Mouse (Mus musculus): Measurements from ENCODE around the gene Krtap16-3. TPM values are rescaled to one million over a fixed set of nuclear protein-coding genes. Genes with fewer than 3 reads are reported as not detected.

Krtap16-3 gene
- total RNA-seq (2021) = not detected
- long read RNA-seq = 0 reads

DNA sequence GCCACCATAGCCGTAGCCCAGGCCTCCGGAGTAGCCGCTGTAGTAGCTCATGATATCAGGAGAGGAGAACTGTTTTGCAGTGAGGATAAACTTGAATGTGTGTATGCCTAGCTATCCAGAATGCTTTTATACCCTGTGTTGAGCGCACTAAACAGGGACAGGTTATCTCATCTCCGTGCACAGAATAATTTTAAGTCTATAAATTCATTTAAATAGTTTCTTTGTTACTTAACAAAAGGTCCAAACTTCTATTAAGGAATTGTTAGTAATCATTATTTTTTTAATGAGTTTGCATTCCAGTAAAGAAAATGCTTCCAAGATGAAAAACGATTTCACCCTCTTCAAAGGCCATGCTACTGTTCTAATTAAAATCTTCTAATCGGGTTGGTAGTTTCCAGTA lies at the start of gene Krtap16-3:
Gene Krtap16-3 (minus strand): TSS at position 101 of the 400 bp plus-strand sequence.
- no peak for DNase-seq (ENCODE audit: low spot score in 2 of 2)

GRCm38 (mm10) chr16:89010659-89011058 lies 48.0 kb upstream of the Krtap16-3 start, which contains the start of gene Krtap22-2:
TSS of gene Krtap22-2 (minus strand) at chr16:89010759.
- DNase-seq (ENCODE audit: low spot score in 2 of 2) = no peak

- DNase-seq (ENCODE audit: low spot score in 2 of 2) = peak in 1 of 2 experiments; percentile 5
Measured at GRCm38 (mm10) chr16:88941106-88941505, 21.6 kb downstream of the Krtap16-3 start.

DNA sequence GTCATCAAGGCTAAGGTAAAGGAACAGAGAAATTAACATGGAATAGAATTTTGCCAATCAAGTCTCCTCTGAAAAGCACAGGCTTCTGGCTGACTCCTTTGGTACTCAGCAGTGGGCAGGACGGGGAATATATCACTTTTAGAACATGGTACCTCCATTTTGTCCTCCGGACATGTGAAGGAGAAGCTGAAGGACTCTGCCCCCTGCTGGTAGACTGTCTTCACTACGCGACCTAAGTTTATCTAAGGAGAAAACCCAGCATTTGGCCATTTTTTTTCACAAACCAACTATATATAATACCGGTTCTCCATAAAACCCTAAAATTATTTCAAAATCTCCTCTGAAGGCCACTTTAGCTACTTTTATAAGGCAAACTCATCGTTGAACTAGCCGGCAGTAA lies 24.4 kb downstream of the Krtap16-3 start:
- no peak for DNase-seq (ENCODE audit: low spot score in 2 of 2)

DNA sequence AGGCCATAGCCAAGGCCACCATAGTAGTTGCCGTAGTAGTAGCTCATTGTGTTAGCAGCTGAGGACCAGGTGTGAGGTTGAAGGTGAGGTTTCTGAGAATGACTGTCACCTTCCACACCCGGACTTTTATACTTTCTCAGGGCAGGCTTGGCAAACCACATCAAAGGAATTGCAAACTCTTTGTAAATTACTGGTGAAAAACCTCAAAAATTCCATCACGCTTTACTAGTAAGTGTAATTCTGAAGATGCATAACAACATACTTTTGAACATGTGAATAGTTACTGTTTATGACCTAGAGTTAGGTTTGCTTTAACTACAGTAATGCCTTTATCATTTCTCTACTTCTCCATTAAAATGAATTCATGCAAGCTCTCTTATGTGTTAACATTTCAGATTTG lies 30.5 kb downstream of the Krtap16-3 start, which contains the start of gene Krtap19-9b:
Gene Krtap19-9b (minus strand): TSS at position 101 of the 400 bp plus-strand sequence.
- no peak for DNase-seq (ENCODE audit: low spot score in 2 of 2)

Other genes with a start within 250 kb of the Krtap16-3 start
- gene Krtap13-1, start 234.0 kb downstream of the Krtap16-3 start, total RNA-seq (2021) = not detected
- gene Krtap13, start 211.2 kb downstream of the Krtap16-3 start, total RNA-seq (2021) = not detected
- gene 2310034C09Rik, start 204.0 kb downstream of the Krtap16-3 start, total RNA-seq (2021) = not detected
- gene 2310057N15Rik, start 188.7 kb downstream of the Krtap16-3 start, total RNA-seq (2021) = not detected
- gene Gm5965, start 185.0 kb downstream of the Krtap16-3 start, total RNA-seq (2021) = not detected
- gene Gm20741, start 150.7 kb downstream of the Krtap16-3 start, total RNA-seq (2021) = not detected
- gene Krtap15, start 142.7 kb downstream of the Krtap16-3 start, total RNA-seq (2021) = not detected
- not detected for gene Krtap14, start 136.7 kb downstream of the Krtap16-3 start, total RNA-seq (2021)
- not detected for gene Krtap19-1, start 93.5 kb downstream of the Krtap16-3 start, total RNA-seq (2021)
- not detected for gene Krtap19-2, start 88.6 kb downstream of the Krtap16-3 start, total RNA-seq (2021)
- gene Krtap19-3, start 84.8 kb downstream of the Krtap16-3 start, total RNA-seq (2021) = not detected
- not detected for gene Krtap19-4, start 77.8 kb downstream of the Krtap16-3 start, total RNA-seq (2021)
- gene Krtap19-5, start 66.4 kb downstream of the Krtap16-3 start, total RNA-seq (2021) = not detected
- gene Krtap19-9b, start 30.6 kb downstream of the Krtap16-3 start, total RNA-seq (2021) = not detected
- not detected for gene Krtap22-2, start 47.9 kb upstream of the Krtap16-3 start, total RNA-seq (2021)
- gene Gm10229, start 52.4 kb upstream of the Krtap16-3 start, total RNA-seq (2021) = not detected
- gene Krtap6-1, start 68.8 kb upstream of the Krtap16-3 start, total RNA-seq (2021) = not detected
- not detected for gene Gm10228, start 78.6 kb upstream of the Krtap16-3 start, total RNA-seq (2021)
- not detected for gene Krtap6-5, start 85.0 kb upstream of the Krtap16-3 start, total RNA-seq (2021)
- not detected for gene 1110025L11Rik, start 101.1 kb upstream of the Krtap16-3 start, total RNA-seq (2021)
- gene Krtap6-3, start 121.1 kb upstream of the Krtap16-3 start, total RNA-seq (2021) = not detected
- not detected for gene Gm6358, start 178.0 kb upstream of the Krtap16-3 start, total RNA-seq (2021)
- not detected for gene Gm10061, start 188.2 kb upstream of the Krtap16-3 start, total RNA-seq (2021)
- not detected for gene Gm9789, start 195.1 kb upstream of the Krtap16-3 start, total RNA-seq (2021)
- not detected for gene Gm7735, start 206.6 kb upstream of the Krtap16-3 start, total RNA-seq (2021)
- gene 1110057P08Rik, start 211.9 kb upstream of the Krtap16-3 start, total RNA-seq (2021) = not detected
- gene Krtap20-2, start 243.0 kb upstream of the Krtap16-3 start, total RNA-seq (2021) = not detected